Mouse (Mus musculus) lung, postnatal 0 days (tissue): Measurements from ENCODE around the gene Akr1c13. TPM values are rescaled to one million over a fixed set of nuclear protein-coding genes. Genes with fewer than 3 reads are reported as not detected.

Experiments
- ATAC-seq: fragments of 200-750 bp; cut with Nextera tagmentation; 2 replicates; pipeline ENCODE4 v1.8.0; 2017; ENCODE audit warnings: moderate library complexity
- DNase-seq: peaks from one replicate; pipeline ENCODE4 v3.0.0-alpha.2; 2016; ENCODE audit warnings: low spot score
- H3K27ac ChIP-seq: fragments of 300-500 bp; sonication (generic); 2 replicates; pipeline ENCODE4 v1.5.1; 2014; ENCODE audit warnings: antibody characterized with exemption, mild to moderate bottlenecking, low read length, mixed read lengths
- H3K27me3 ChIP-seq: fragments of 300-500 bp; sonication (generic); replicated peaks from 2 replicates; pipeline ENCODE4 v1.6.1; 2014; ENCODE audit warnings: low read length, mixed read lengths; ENCODE audit not compliant: insufficient read depth
- H3K36me3 ChIP-seq: fragments of 300-500 bp; sonication (generic); 2 replicates; pipeline ENCODE4 v1.6.1; 2014; ENCODE audit warnings: low read length, mixed read lengths; ENCODE audit not compliant: insufficient read depth
- H3K4me1 ChIP-seq: fragments of 300-500 bp; sonication (generic); 2 replicates; pipeline ENCODE4 v1.6.1; 2014; ENCODE audit warnings: antibody characterized with exemption, low read depth, low read length, mixed read lengths; ENCODE audit not compliant: insufficient read depth
- H3K4me2 ChIP-seq: fragments of 300-500 bp; sonication (generic); replicated peaks from 2 replicates; pipeline ENCODE4 v1.6.1; 2014; ENCODE audit warnings: low read depth, mild to moderate bottlenecking, low read length, moderate library complexity, mixed read lengths
- H3K4me3 ChIP-seq: fragments of 300-500 bp; sonication (generic); 2 replicates; pipeline ENCODE4 v1.5.1; 2014; ENCODE audit warnings: low read depth, low read length
- H3K9ac ChIP-seq: fragments of 300-500 bp; sonication (generic); replicated peaks from 2 replicates; pipeline ENCODE4 v1.6.1; 2014; ENCODE audit warnings: low read depth, mild to moderate bottlenecking
- H3K9me3 ChIP-seq: fragments of 300-500 bp; sonication (generic); 2 replicates; pipeline ENCODE4 v1.6.1; 2016; ENCODE audit warnings: low read length, mixed read lengths
- CTCF ChIP-seq: IDR thresholded peaks from 2 replicates; pipeline ENCODE4 v1.5.1; 2016; ENCODE audit warnings: antibody characterized with exemption, mild to moderate bottlenecking
- EP300 ChIP-seq: IDR thresholded peaks from 2 replicates; pipeline ENCODE4 v1.6.1; 2016; ENCODE audit warnings: antibody characterized with exemption, mild to moderate bottlenecking, control low read depth
- WGBS: fragments of 180-500 bp; shearing (Covaris S2); extraction: QIAGEN DNeasy Blood & Tissue Kit; methylation state at CpG from one replicate; pipeline ENCODE4 v1.1.7; 2014; 5-methylcytosine and 5-hydroxymethylcytosine counted together
- polyA plus RNA-seq: library from polyadenylated mRNA; unstranded; fragments of >200 nt; fragmentation: Nextera tagmentation; extraction: Ambion mirVana; gene quantifications from 2 replicates; pipeline ENCODE4 v1.2.1, GENCODE M21; 2015

Akr1c13 gene
- polyA plus RNA-seq: 7.3 and 7.9 TPM in 2 replicates

GRCm38 (mm10) chr13:4190904-4191303 is at the start of gene Akr1c13:
TSS of gene Akr1c13 (plus strand) at chr13:4191150.
- WGBS: 35% methylated on average over 3 of the region's 3 CpGs
- H3K27me3 ChIP-seq: no peaks in the 10 kb centered on the region
- H3K9ac ChIP-seq: no peak within 1 kb of the TSS
- no peaks in the 10 kb centered on the region for H3K36me3 ChIP-seq
- peak; percentile 71 for ATAC-seq
- no peak within 1 kb of the TSS for H3K4me2 ChIP-seq
- peak; percentile 61 for DNase-seq
- H3K27ac ChIP-seq: no peak within 1 kb of the TSS
- H3K4me1 ChIP-seq: no peaks in the 10 kb centered on the region
- H3K4me3 ChIP-seq: no peak within 1 kb of the TSS
- H3K9me3 ChIP-seq: no peaks in the 10 kb centered on the region
- TF ChIP-seq CTCF (no peak), EP300 (no peak)

GRCm38 (mm10) chr13:4144261-4144660 is 46.7 kb upstream of the Akr1c13 start:
- Histone ChIP-seq H3K9me3 (no peaks in the 10 kb centered on the region), H3K27ac (no peak overlapping the region), H3K9ac (no peak overlapping the region), H3K4me3 (no peak overlapping the region), H3K4me2 (no peak overlapping the region), H3K36me3 (no peaks in the 10 kb centered on the region), H3K4me1 (no peaks in the 10 kb centered on the region), H3K27me3 (no peaks in the 10 kb centered on the region)
- DNase-seq: no peak
- 66% methylated on average over 1 of the region's 1 CpGs for WGBS
- no peak for ATAC-seq
- TF ChIP-seq EP300 (no peak), CTCF (no peak)

DNA sequence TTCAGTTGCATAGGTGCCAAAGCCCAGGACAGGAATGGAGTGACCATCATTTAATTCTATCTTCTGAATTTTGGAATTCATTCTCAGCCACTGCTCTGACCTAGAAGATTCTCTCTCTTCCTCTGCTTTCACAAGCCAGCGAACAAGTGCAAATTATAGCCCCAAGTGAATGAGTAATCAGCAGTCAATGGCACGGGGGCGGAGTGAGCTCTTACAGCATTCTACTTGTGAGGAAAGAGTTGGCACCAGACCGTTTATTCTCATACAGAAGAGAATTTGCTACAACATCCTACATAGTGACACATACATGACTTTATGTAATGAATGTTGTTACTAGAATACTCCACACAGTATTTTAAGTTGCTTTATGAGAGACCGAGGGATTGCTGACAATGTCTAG is 40.4 kb upstream of the Akr1c13 start, which contains the start of gene Akr1c18:
Gene Akr1c18 (minus strand): TSS at position 137 of the 400 bp plus-strand sequence.
- no peak within 1 kb of the TSS for H3K9ac ChIP-seq
- TF ChIP-seq CTCF (no peak), EP300 (no peak)
- no peak within 1 kb of the TSS for H3K27ac ChIP-seq
- ATAC-seq: no peak
- H3K36me3 ChIP-seq: no peaks in the 10 kb centered on the region
- H3K4me2 ChIP-seq: no peak within 1 kb of the TSS
- H3K4me1 ChIP-seq: no peaks in the 10 kb centered on the region
- no peak within 1 kb of the TSS for H3K4me3 ChIP-seq
- DNase-seq: peak; percentile 16
- H3K9me3 ChIP-seq: no peaks in the 10 kb centered on the region
- H3K27me3 ChIP-seq: no peaks in the 10 kb centered on the region
- 73% methylated on average over 5 of the region's 5 CpGs for WGBS

- Histone ChIP-seq H3K9ac (no peak overlapping the region), H3K4me2 (no peak overlapping the region), H3K27me3 (no peaks in the 10 kb centered on the region), H3K27ac (no peak overlapping the region), H3K4me3 (no peak overlapping the region), H3K4me1 (no peaks in the 10 kb centered on the region), H3K9me3 (no peaks in the 10 kb centered on the region), H3K36me3 (no peaks in the 10 kb centered on the region)
- WGBS: 54% methylated on average over 2 of the region's 2 CpGs
- ATAC-seq: no peak
- TF ChIP-seq CTCF (no peak), EP300 (no peak)
- no peak for DNase-seq
Observed at GRCm38 (mm10) chr13:4152908-4153307, 38.0 kb upstream of the Akr1c13 start.

DNA sequence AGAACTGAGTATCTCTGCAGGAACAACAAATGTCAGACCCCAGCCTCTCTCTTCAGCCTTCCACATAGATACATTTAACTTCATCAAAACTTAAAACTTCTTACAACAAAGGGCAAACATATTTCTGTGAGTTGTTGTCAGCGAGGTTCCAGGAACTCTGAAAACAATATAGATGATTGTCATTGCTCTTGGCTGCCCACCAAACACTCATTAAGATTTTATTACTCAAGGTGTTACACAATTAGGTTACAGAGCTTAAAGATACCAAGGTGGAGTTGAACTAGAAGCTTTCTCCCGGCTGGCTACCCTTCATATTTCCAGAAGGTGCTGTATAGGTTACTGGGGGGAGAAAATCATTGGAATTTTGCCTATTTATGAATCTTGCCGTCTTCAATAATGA is 37.4 kb upstream of the Akr1c13 start:
- ATAC-seq (no peak), DNase-seq (no peak)
- H3K9ac ChIP-seq: no peak overlapping the region
- no peaks in the 10 kb centered on the region for H3K4me1 ChIP-seq
- H3K36me3 ChIP-seq: no peaks in the 10 kb centered on the region
- H3K9me3 ChIP-seq: no peaks in the 10 kb centered on the region
- no peak overlapping the region for H3K4me2 ChIP-seq
- H3K27me3 ChIP-seq: no peaks in the 10 kb centered on the region
- TF ChIP-seq EP300 (no peak), CTCF (no peak)
- no peak overlapping the region for H3K4me3 ChIP-seq
- no peak overlapping the region for H3K27ac ChIP-seq
- WGBS: 69% methylated on average over 3 of the region's 3 CpGs

- WGBS: 74% methylated on average over 2 of the region's 2 CpGs
- Histone ChIP-seq H3K27me3 (no peaks in the 10 kb centered on the region), H3K36me3 (no peaks in the 10 kb centered on the region), H3K9me3 (no peaks in the 10 kb centered on the region), H3K4me2 (no peak overlapping the region), H3K4me1 (no peaks in the 10 kb centered on the region), H3K27ac (no peak overlapping the region), H3K9ac (no peak overlapping the region), H3K4me3 (no peak overlapping the region)
- ATAC-seq (no peak), DNase-seq (no peak)
- TF ChIP-seq EP300: no peak
- TF ChIP-seq CTCF: no peak
Observed at GRCm38 (mm10) chr13:4155286-4155685, 35.7 kb upstream of the Akr1c13 start.

DNA sequence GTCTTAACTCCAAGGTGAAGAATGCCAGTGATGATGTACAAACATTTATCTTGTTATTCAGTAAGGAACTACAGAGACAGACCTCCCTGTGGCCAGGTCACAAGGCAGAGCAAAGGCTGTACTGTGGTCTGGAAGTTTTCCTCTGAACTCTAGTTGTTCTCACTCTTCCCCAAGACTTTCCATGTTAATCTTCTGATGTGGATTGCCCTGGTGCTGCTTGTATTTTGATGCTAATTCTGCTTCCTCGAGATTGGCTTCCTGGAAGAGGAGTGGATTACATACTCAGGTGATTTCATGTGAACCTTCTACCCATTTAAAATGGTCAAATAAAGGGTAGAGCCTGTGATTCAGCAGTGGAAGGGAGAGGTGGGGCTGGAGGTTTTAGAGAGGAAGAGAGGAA is 22.9 kb upstream of the Akr1c13 start:
- Histone ChIP-seq H3K9me3 (no peaks in the 10 kb centered on the region), H3K4me3 (no peak overlapping the region), H3K27me3 (no peaks in the 10 kb centered on the region), H3K4me1 (no peaks in the 10 kb centered on the region), H3K27ac (no peak overlapping the region), H3K36me3 (no peaks in the 10 kb centered on the region), H3K4me2 (no peak overlapping the region), H3K9ac (no peak overlapping the region)
- no peak for ATAC-seq
- 65% methylated on average over 1 of the region's 1 CpGs for WGBS
- no peak for TF ChIP-seq CTCF
- no peak for TF ChIP-seq EP300
- no peak for DNase-seq
